Mouse (Mus musculus): ENCODE results near the gene Ptpn5. TPM values are rescaled to one million over a fixed set of nuclear protein-coding genes. Genes with fewer than 3 reads are reported as not detected.

The Ptpn5 gene
- 2.0 and 3.0 TPM in 2 replicates for polyA plus RNA-seq (2014; fragmentation: Nextera tagmentation; extraction: Ambion mirVana)

DNA sequence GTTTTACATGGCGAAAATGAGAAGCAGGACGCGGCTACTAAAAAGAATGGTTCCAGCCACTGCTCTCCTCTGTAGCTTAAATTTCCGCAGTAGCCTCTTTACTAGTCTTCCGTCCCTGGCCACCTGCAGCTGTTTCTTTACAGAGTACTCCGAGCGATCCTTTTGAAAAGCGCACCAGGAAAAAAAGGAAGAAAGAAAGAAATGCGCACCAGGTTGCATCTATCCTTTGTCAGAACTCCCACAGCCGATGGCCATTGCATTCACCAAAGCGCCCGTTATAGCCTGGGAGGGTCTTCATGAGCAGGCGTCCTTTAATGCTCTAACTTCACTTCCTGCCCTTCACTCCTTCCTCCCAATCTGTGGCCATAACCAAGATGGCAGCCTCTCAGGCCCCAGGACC, at the start of gene Ptpn5:
Gene Ptpn5 (minus strand): TSS at position 354 of the 400 bp plus-strand sequence.
- Histone ChIP-seq H3K9me3 (ENCODE audit: control insufficient read depth, low read length) (no peaks in the 10 kb centered on the region), H3K4me1 (ENCODE audit: control insufficient read depth, insufficient read depth, low read length) (no peaks in the 10 kb centered on the region), H3K4me3 (ENCODE audit: low read depth, low read length) (peak within 1 kb of the TSS; percentile 60), H3K27me3 (replicated peaks; ENCODE audit: control insufficient read depth, insufficient read depth, low read length) (peaks cover 62% of the 10 kb centered on the region), H3K9ac (ENCODE audit: low read depth, low read length) (peak within 1 kb of the TSS; percentile 59), H3K27ac (replicated peaks; ENCODE audit: low read depth, low read length) (no peak within 1 kb of the TSS), H3K4me2 (ENCODE audit: low read depth, low read length) (peak within 1 kb of the TSS; percentile 97), H3K36me3 (ENCODE audit: control insufficient read depth, insufficient read depth, low read length) (no peaks in the 10 kb centered on the region)
- WGBS: 6% methylated on average over 13 of the region's 13 CpGs
- no peak for ATAC-seq (ENCODE audit: low read depth)
- DNase-seq (ENCODE audit: low spot score): no peak

DNA sequence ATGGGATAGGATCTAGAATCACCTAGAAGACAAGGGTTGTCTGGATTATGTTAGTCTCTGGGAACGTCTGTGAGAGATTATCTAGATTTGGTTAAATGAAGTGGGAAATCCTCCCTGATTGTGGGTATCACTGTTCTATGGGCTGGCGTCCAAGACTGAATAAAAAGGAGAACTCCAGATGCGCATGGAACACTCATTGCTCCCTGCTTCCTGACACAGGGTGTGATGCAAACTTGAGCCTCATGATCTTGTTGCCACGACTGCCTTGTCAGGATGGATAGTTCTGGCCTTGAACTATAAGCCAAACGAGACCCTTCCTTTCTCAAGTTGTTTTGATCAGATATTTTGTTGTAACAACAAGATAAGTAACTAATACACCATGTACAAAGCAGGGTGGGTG, 37.3 kb upstream of the Ptpn5 start:
- no peak overlapping the region for H3K4me2 ChIP-seq (ENCODE audit: low read depth, low read length)
- no peaks in the 10 kb centered on the region for H3K36me3 ChIP-seq (ENCODE audit: control insufficient read depth, insufficient read depth, low read length)
- no peak overlapping the region for H3K9ac ChIP-seq (ENCODE audit: low read depth, low read length)
- H3K27ac ChIP-seq (replicated peaks; ENCODE audit: low read depth, low read length): no peak overlapping the region
- H3K9me3 ChIP-seq (ENCODE audit: control insufficient read depth, low read length): no peaks in the 10 kb centered on the region
- H3K4me3 ChIP-seq (ENCODE audit: low read depth, low read length): no peak overlapping the region
- 63% methylated on average over 5 of the region's 5 CpGs for whole genome bisulfite sequencing
- ATAC-seq (ENCODE audit: low read depth): no peak
- DNase-seq (ENCODE audit: low spot score): no peak
- no peaks in the 10 kb centered on the region for H3K27me3 ChIP-seq (replicated peaks; ENCODE audit: control insufficient read depth, insufficient read depth, low read length)
- H3K4me1 ChIP-seq (ENCODE audit: control insufficient read depth, insufficient read depth, low read length): no peaks in the 10 kb centered on the region

DNA sequence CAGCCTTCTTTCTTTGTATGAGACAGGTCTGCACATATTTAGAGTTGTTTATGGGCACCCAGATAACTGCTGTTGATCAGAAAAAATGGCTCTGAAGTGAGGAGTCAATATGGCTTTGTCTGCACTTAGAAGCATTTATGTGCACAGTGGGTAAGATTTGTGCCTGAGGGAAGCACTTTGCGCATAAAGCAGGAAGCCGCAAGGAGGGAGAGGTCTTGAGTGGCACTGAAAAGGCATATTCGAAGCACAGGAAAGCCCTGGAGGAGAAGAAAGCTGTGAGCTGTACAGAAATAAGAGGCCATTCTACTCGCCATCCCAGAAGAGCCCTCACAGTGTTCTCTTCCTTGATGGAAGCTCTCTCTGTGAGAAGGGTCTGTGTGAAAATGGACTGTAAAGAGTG, 31.5 kb upstream of the Ptpn5 start:
- Histone ChIP-seq H3K9ac (ENCODE audit: low read depth, low read length) (no peak overlapping the region), H3K36me3 (ENCODE audit: control insufficient read depth, insufficient read depth, low read length) (no peaks in the 10 kb centered on the region), H3K9me3 (ENCODE audit: control insufficient read depth, low read length) (no peaks in the 10 kb centered on the region), H3K4me2 (ENCODE audit: low read depth, low read length) (no peak overlapping the region), H3K27ac (replicated peaks; ENCODE audit: low read depth, low read length) (no peak overlapping the region), H3K27me3 (replicated peaks; ENCODE audit: control insufficient read depth, insufficient read depth, low read length) (no peaks in the 10 kb centered on the region), H3K4me3 (ENCODE audit: low read depth, low read length) (no peak overlapping the region), H3K4me1 (ENCODE audit: control insufficient read depth, insufficient read depth, low read length) (no peaks in the 10 kb centered on the region)
- ATAC-seq (ENCODE audit: low read depth): no peak
- no peak for DNase-seq (ENCODE audit: low spot score)
- 34% methylated on average over 4 of the region's 4 CpGs for WGBS

GRCm38 (mm10) chr7:47163203-47163602, 29.7 kb upstream of the Ptpn5 start:
- ATAC-seq (ENCODE audit: low read depth): no peak
- H3K4me3 ChIP-seq (ENCODE audit: low read depth, low read length): no peak overlapping the region
- H3K4me1 ChIP-seq (ENCODE audit: control insufficient read depth, insufficient read depth, low read length): no peaks in the 10 kb centered on the region
- WGBS: 83% methylated on average over 4 of the region's 4 CpGs
- no peaks in the 10 kb centered on the region for H3K27me3 ChIP-seq (replicated peaks; ENCODE audit: control insufficient read depth, insufficient read depth, low read length)
- no peak overlapping the region for H3K27ac ChIP-seq (replicated peaks; ENCODE audit: low read depth, low read length)
- DNase-seq (ENCODE audit: low spot score): no peak
- no peak overlapping the region for H3K9ac ChIP-seq (ENCODE audit: low read depth, low read length)
- H3K9me3 ChIP-seq (ENCODE audit: control insufficient read depth, low read length): no peaks in the 10 kb centered on the region
- H3K4me2 ChIP-seq (ENCODE audit: low read depth, low read length): no peak overlapping the region
- H3K36me3 ChIP-seq (ENCODE audit: control insufficient read depth, insufficient read depth, low read length): no peaks in the 10 kb centered on the region

- WGBS: 67% methylated on average over 2 of the region's 2 CpGs
- H3K4me1 ChIP-seq (ENCODE audit: control insufficient read depth, insufficient read depth, low read length): no peaks in the 10 kb centered on the region
Observed at GRCm38 (mm10) chr7:47158451-47158850, 25.0 kb upstream of the Ptpn5 start.

DNA sequence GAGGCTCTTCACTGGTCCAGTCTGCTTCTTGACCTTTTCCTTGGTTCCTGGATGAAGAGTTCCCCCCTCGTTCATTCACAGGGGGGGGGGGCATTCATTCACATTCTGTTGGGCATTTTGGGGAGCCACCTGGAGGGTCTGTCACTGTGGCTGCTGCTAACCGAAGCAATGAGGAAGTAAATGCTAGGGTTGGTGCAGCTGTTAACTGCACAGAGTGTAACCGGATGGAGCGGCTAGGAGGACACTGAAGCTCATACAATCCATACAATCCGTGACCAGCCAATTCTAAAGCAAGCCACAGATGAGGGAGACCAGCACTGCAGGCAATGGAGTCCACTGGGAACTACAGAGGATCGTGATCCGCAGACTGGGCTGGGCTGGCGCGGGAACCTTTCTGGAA, 24.3 kb upstream of the Ptpn5 start:
- no peak for ATAC-seq (ENCODE audit: low read depth)
- Histone ChIP-seq H3K36me3 (ENCODE audit: control insufficient read depth, insufficient read depth, low read length) (no peaks in the 10 kb centered on the region), H3K4me3 (ENCODE audit: low read depth, low read length) (no peak overlapping the region), H3K4me2 (ENCODE audit: low read depth, low read length) (no peak overlapping the region), H3K9me3 (ENCODE audit: control insufficient read depth, low read length) (no peaks in the 10 kb centered on the region), H3K27me3 (replicated peaks; ENCODE audit: control insufficient read depth, insufficient read depth, low read length) (no peaks in the 10 kb centered on the region), H3K27ac (replicated peaks; ENCODE audit: low read depth, low read length) (no peak overlapping the region), H3K4me1 (ENCODE audit: control insufficient read depth, insufficient read depth, low read length) (no peaks in the 10 kb centered on the region), H3K9ac (ENCODE audit: low read depth, low read length) (no peak overlapping the region)
- no peak for DNase-seq (ENCODE audit: low spot score)
- WGBS: 78% methylated on average over 9 of the region's 9 CpGs

More at GRCm38 (mm10) chr7:47158451-47158850, 25.0 kb upstream of the Ptpn5 start:
- ATAC-seq (ENCODE audit: low read depth) (no peak), DNase-seq (ENCODE audit: low spot score) (no peak)
- no peaks in the 10 kb centered on the region for H3K9me3 ChIP-seq (ENCODE audit: control insufficient read depth, low read length)
- no peak overlapping the region for H3K4me2 ChIP-seq (ENCODE audit: low read depth, low read length)
- H3K27me3 ChIP-seq (replicated peaks; ENCODE audit: control insufficient read depth, insufficient read depth, low read length): no peaks in the 10 kb centered on the region
- no peak overlapping the region for H3K9ac ChIP-seq (ENCODE audit: low read depth, low read length)
- H3K36me3 ChIP-seq (ENCODE audit: control insufficient read depth, insufficient read depth, low read length): no peaks in the 10 kb centered on the region
- no peak overlapping the region for H3K27ac ChIP-seq (replicated peaks; ENCODE audit: low read depth, low read length)
- no peak overlapping the region for H3K4me3 ChIP-seq (ENCODE audit: low read depth, low read length)

DNA sequence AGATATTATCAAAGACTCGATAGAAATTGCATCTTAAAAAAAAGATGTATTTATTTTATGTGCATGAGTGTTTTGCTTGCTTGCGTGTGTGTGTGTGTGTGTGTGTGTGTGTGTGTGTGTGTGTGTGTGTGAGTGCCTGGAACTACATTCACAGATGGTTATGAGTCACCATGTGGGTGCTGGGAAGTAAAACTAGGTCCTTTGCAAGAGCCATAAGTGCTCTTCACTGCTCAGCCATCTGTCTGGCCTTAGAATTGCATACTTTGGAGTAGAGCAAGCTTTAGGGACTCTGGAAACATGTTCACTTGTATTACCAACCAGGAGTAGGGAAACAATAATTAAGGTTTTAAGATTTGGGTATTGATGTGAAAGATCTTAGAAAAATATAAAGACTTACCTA, 22.4 kb upstream of the Ptpn5 start:
- Histone ChIP-seq H3K4me2 (ENCODE audit: low read depth, low read length) (no peak overlapping the region), H3K4me3 (ENCODE audit: low read depth, low read length) (no peak overlapping the region), H3K27me3 (replicated peaks; ENCODE audit: control insufficient read depth, insufficient read depth, low read length) (no peaks in the 10 kb centered on the region), H3K36me3 (ENCODE audit: control insufficient read depth, insufficient read depth, low read length) (no peaks in the 10 kb centered on the region), H3K9me3 (ENCODE audit: control insufficient read depth, low read length) (no peaks in the 10 kb centered on the region), H3K27ac (replicated peaks; ENCODE audit: low read depth, low read length) (no peak overlapping the region), H3K4me1 (ENCODE audit: control insufficient read depth, insufficient read depth, low read length) (no peaks in the 10 kb centered on the region), H3K9ac (ENCODE audit: low read depth, low read length) (no peak overlapping the region)
- no peak for DNase-seq (ENCODE audit: low spot score)
- WGBS: 81% methylated on average over 2 of the region's 2 CpGs
- ATAC-seq (ENCODE audit: low read depth): no peak

- Histone ChIP-seq H3K27me3 (replicated peaks; ENCODE audit: control insufficient read depth, insufficient read depth, low read length) (no peaks in the 10 kb centered on the region), H3K4me2 (ENCODE audit: low read depth, low read length) (no peak overlapping the region), H3K4me3 (ENCODE audit: low read depth, low read length) (no peak overlapping the region), H3K36me3 (ENCODE audit: control insufficient read depth, insufficient read depth, low read length) (no peaks in the 10 kb centered on the region), H3K9ac (ENCODE audit: low read depth, low read length) (no peak overlapping the region), H3K27ac (replicated peaks; ENCODE audit: low read depth, low read length) (no peak overlapping the region), H3K9me3 (ENCODE audit: control insufficient read depth, low read length) (no peaks in the 10 kb centered on the region), H3K4me1 (ENCODE audit: control insufficient read depth, insufficient read depth, low read length) (no peaks in the 10 kb centered on the region)
- WGBS: 85% methylated on average over 4 of the region's 4 CpGs
- no peak for DNase-seq (ENCODE audit: low spot score)
- ATAC-seq (ENCODE audit: low read depth): no peak
Observed at GRCm38 (mm10) chr7:47155396-47155795, 21.9 kb upstream of the Ptpn5 start.

GRCm38 (mm10) chr7:47150420-47151061, 17.1 kb upstream of the Ptpn5 start:
- H3K4me1 ChIP-seq (ENCODE audit: control insufficient read depth, insufficient read depth, low read length): no peaks in the 10 kb centered on the region
- peak; percentile 49 for DNase-seq (ENCODE audit: low spot score)

More at GRCm38 (mm10) chr7:47150420-47151061, 17.1 kb upstream of the Ptpn5 start:
- H3K27ac ChIP-seq (replicated peaks; ENCODE audit: low read depth, low read length): no peak overlapping the region
- H3K9me3 ChIP-seq (ENCODE audit: control insufficient read depth, low read length): no peaks in the 10 kb centered on the region
- 5% methylated on average over 10 of the region's 11 CpGs for WGBS
- no peak overlapping the region for H3K9ac ChIP-seq (ENCODE audit: low read depth, low read length)
- H3K27me3 ChIP-seq (replicated peaks; ENCODE audit: control insufficient read depth, insufficient read depth, low read length): no peaks in the 10 kb centered on the region
- peak overlapping the region; percentile 16; the same call in 1 of the 2 replicates for H3K4me2 ChIP-seq (ENCODE audit: low read depth, low read length)
- no peak for ATAC-seq (ENCODE audit: low read depth)
- no peak overlapping the region for H3K4me3 ChIP-seq (ENCODE audit: low read depth, low read length)
- H3K36me3 ChIP-seq (ENCODE audit: control insufficient read depth, insufficient read depth, low read length): no peaks in the 10 kb centered on the region

Data from embryonic facial prominence, embryonic 14.5 days (tissue).